Comparison of ENCODE assay signal across 8 mouse cellular contexts in genomic region chr12:30040150-30040549, GRCm38 (mm10).
DNase-seq lines count a peak whose midpoint lies in the region; ATAC-seq and TF ChIP-seq lines count a peak whose summit lies in the region.

No protein-coding gene starts in this region.

- H3K9me3 ChIP-seq in hindbrain, embryonic 14.5 days (ENCODE audit: control insufficient read depth, low read length): no peaks in the 10 kb centered on the region
- no peaks in the 10 kb centered on the region for H3K9me3 ChIP-seq in hindbrain, embryonic 12.5 days (replicated peaks)
- no peaks in the 10 kb centered on the region for H3K9me3 ChIP-seq in CH12.LX (replicated peaks; ENCODE audit: low read length)
- no peaks in the 10 kb centered on the region for H3K9me3 ChIP-seq in heart, embryonic 15.5 days (replicated peaks)
- no peaks in the 10 kb centered on the region for H3K9me3 ChIP-seq in limb, embryonic 10.5 days (replicated peaks)
- no peaks in the 10 kb centered on the region for H3K9me3 ChIP-seq in stomach, embryonic 16.5 days (replicated peaks; ENCODE audit: control insufficient read depth, low read length)

- H3K36me3 ChIP-seq in hindbrain, embryonic 14.5 days (replicated peaks; ENCODE audit: control insufficient read depth, insufficient read depth): no peaks in the 10 kb centered on the region
- H3K36me3 ChIP-seq in hindbrain, embryonic 12.5 days: no peaks in the 10 kb centered on the region
- H3K36me3 ChIP-seq in CH12.LX (replicated peaks in 1 of 2; ENCODE audit: control insufficient read depth in 1 of 2, insufficient read depth in 1 of 2, low read length in 1 of 2): no peaks in the 10 kb centered on the region
- H3K36me3 ChIP-seq in heart, embryonic 15.5 days: no peaks in the 10 kb centered on the region
- H3K36me3 ChIP-seq in limb, embryonic 10.5 days: no peaks in the 10 kb centered on the region
- H3K36me3 ChIP-seq in stomach, embryonic 16.5 days (ENCODE audit: control insufficient read depth, insufficient read depth, low read length): no peaks in the 10 kb centered on the region

- TF ChIP-seq RAD21 in CH12.LX (IDR thresholded peaks at IDR 0.05; ENCODE audit: low read depth, low read length): peak; percentile 50

- TF ChIP-seq EP300 in CH12.LX (IDR thresholded peaks at IDR 0.05; ENCODE audit: low read length): no peak

- peaks cover 14% of the 10 kb centered on the region for H3K4me1 ChIP-seq in hindbrain, embryonic 14.5 days (replicated peaks; ENCODE audit: control insufficient read depth, insufficient read depth, low read length)
- H3K4me1 ChIP-seq in hindbrain, embryonic 12.5 days: peaks cover 18% of the 10 kb centered on the region
- H3K4me1 ChIP-seq in CH12.LX (ENCODE audit: control insufficient read depth in 1 of 2, insufficient read depth in 2 of 2): peaks cover 0 to 30% of the 10 kb centered on the region in 2 experiments; a peak in 3 of 4 replicates
- H3K4me1 ChIP-seq in heart, embryonic 15.5 days (replicated peaks): peaks cover 3% of the 10 kb centered on the region; the same call in 1 of the 2 replicates
- peaks cover 23% of the 10 kb centered on the region for H3K4me1 ChIP-seq in limb, embryonic 10.5 days
- H3K4me1 ChIP-seq in stomach, embryonic 16.5 days (ENCODE audit: control insufficient read depth, insufficient read depth, low read length): 0 out of 2 replicates have a peak, but pooled peaks cover 3% of the 10 kb centered on the region

- TF ChIP-seq CTCF in CH12.LX (conservative IDR thresholded peaks at IDR 0.05 in 1 of 2, IDR thresholded peaks at IDR 0.05 in 1 of 2; ENCODE audit: low read depth in 2 of 2, low read length in 2 of 2): peak in 1 of 2 experiments; percentile 91; a peak in 2 of 4 replicates

- WGBS in hindbrain, embryonic 14.5 days: 30% methylated on average over 4 of the region's 4 CpGs
- 30% methylated on average over 4 of the region's 4 CpGs for WGBS in hindbrain, embryonic 12.5 days
- WGBS in heart, embryonic 15.5 days: 25% methylated on average over 4 of the region's 4 CpGs
- WGBS in limb, embryonic 10.5 days: 27% methylated on average over 4 of the region's 4 CpGs
- 10% methylated on average over 4 of the region's 4 CpGs for WGBS in stomach, embryonic 16.5 days

- no peak overlapping the region for H3K27ac ChIP-seq in hindbrain, embryonic 14.5 days
- H3K27ac ChIP-seq in hindbrain, embryonic 12.5 days: no peak overlapping the region
- H3K27ac ChIP-seq in CH12.LX (ENCODE audit: insufficient read depth, low read depth): no peak overlapping the region
- H3K27ac ChIP-seq in heart, embryonic 15.5 days: 0 out of 2 replicates have a peak overlapping the region, but pooled peaks have one; percentile 12
- H3K27ac ChIP-seq in limb, embryonic 10.5 days: no peak overlapping the region
- H3K27ac ChIP-seq in stomach, embryonic 16.5 days (ENCODE audit: low read length): peak overlapping the region; percentile 57; the same call in 1 of the 2 replicates

- peak; percentile 55 for DNase-seq in hindbrain, embryonic 14.5 days (ENCODE audit: low spot score)
- peak; percentile 54 for DNase-seq in CH12.LX (ENCODE audit: extremely low read depth)
- peak; percentile 39 for DNase-seq in adrenal gland, postnatal 25 days
- peak; percentile 60 for DNase-seq in limb, embryonic 10.5 days (ENCODE audit: low spot score)
- no peak for DNase-seq in ovary, postnatal 10 days (ENCODE audit: low spot score)

- ATAC-seq in hindbrain, embryonic 14.5 days (ENCODE audit: low FRiP score): no peak
- no peak for ATAC-seq in hindbrain, embryonic 12.5 days (ENCODE audit: low FRiP score)
- no peak for ATAC-seq in heart, embryonic 15.5 days (replicated peaks; ENCODE audit: insufficient number of reproducible peaks, insufficient read depth, low FRiP score, low read depth)
- ATAC-seq in stomach, embryonic 16.5 days (ENCODE audit: insufficient read depth, low FRiP score): no peak

- TF ChIP-seq POLR2A in CH12.LX (IDR thresholded peaks at IDR 0.05; ENCODE audit: low read depth, low read length): no peak

- no peak overlapping the region for H3K4me2 ChIP-seq in hindbrain, embryonic 14.5 days (replicated peaks)
- no peak overlapping the region for H3K4me2 ChIP-seq in hindbrain, embryonic 12.5 days (replicated peaks)
- no peak overlapping the region for H3K4me2 ChIP-seq in CH12.LX (ENCODE audit: insufficient read depth, low read depth, poor library complexity, severe bottlenecking)
- H3K4me2 ChIP-seq in heart, embryonic 15.5 days: no peak overlapping the region
- H3K4me2 ChIP-seq in stomach, embryonic 16.5 days (ENCODE audit: low read depth, low read length): no peak overlapping the region

- dilution Hi-C loops in CH12.LX (cut with MboI; ENCODE audit: extremely low pct_ligation_motif_present, extremely low pct_unique_long_range_greater_than_20kb, low sequenced_read_pairs): no loop called here

- no peaks in the 10 kb centered on the region for H3K27me3 ChIP-seq in hindbrain, embryonic 14.5 days (ENCODE audit: control insufficient read depth, insufficient read depth, low read length)
- no peaks in the 10 kb centered on the region for H3K27me3 ChIP-seq in hindbrain, embryonic 12.5 days
- H3K27me3 ChIP-seq in CH12.LX (replicated peaks): no peaks in the 10 kb centered on the region
- no peaks in the 10 kb centered on the region for H3K27me3 ChIP-seq in heart, embryonic 15.5 days
- H3K27me3 ChIP-seq in limb, embryonic 10.5 days (ENCODE audit: low read depth, poor library complexity, severe bottlenecking): no peaks in the 10 kb centered on the region
- no peaks in the 10 kb centered on the region for H3K27me3 ChIP-seq in stomach, embryonic 16.5 days (ENCODE audit: control insufficient read depth, insufficient read depth, low read length)

- H3K4me3 ChIP-seq in hindbrain, embryonic 14.5 days (replicated peaks; ENCODE audit: low read length): no peak overlapping the region
- no peak overlapping the region for H3K4me3 ChIP-seq in hindbrain, embryonic 12.5 days
- H3K4me3 ChIP-seq in CH12.LX (replicated peaks in 1 of 3; ENCODE audit: low read depth in 2 of 3, low read length in 2 of 3, poor library complexity in 1 of 3): no peak overlapping the region
- no peak overlapping the region for H3K4me3 ChIP-seq in heart, embryonic 15.5 days
- H3K4me3 ChIP-seq in limb, embryonic 10.5 days: no peak overlapping the region
- H3K4me3 ChIP-seq in stomach, embryonic 16.5 days (replicated peaks; ENCODE audit: low read length): no peak overlapping the region

- H3K79me2 ChIP-seq in CH12.LX (replicated peaks; ENCODE audit: control insufficient read depth, extremely low read depth, insufficient read depth, poor library complexity, severe bottlenecking): no peaks in the 10 kb centered on the region

- H3K9ac ChIP-seq in hindbrain, embryonic 14.5 days: no peak overlapping the region
- no peak overlapping the region for H3K9ac ChIP-seq in hindbrain, embryonic 12.5 days
- no peak overlapping the region for H3K9ac ChIP-seq in CH12.LX (ENCODE audit: insufficient read depth, low read depth)
- H3K9ac ChIP-seq in heart, embryonic 15.5 days: no peak overlapping the region
- no peak overlapping the region for H3K9ac ChIP-seq in stomach, embryonic 16.5 days (ENCODE audit: low read length)

- in situ Hi-C loops in CH12.LX (cut with MboI; ENCODE audit: low pct_ligation_motif_present, low pct_unique_long_range_greater_than_20kb, low sequenced_read_pairs): no loop called here

TF ChIP-seq in CH12.LX, 34 proteins besides CTCF, POLR2A, EP300 and RAD21:
- no peak for TF ChIP-seq JUND (conservative IDR thresholded peaks at IDR 0.05; ENCODE audit: low read depth, low read length)
- TF ChIP-seq KAT2A (IDR thresholded peaks at IDR 0.05; ENCODE audit: insufficient replicate concordance, low read length): no peak
- no peak for TF ChIP-seq ETS1 (conservative IDR thresholded peaks at IDR 0.05; ENCODE audit: low read depth, low read length)
- no peak for TF ChIP-seq MAX (IDR thresholded peaks at IDR 0.05; ENCODE audit: low read length)
- TF ChIP-seq ZC3H11A (IDR thresholded peaks at IDR 0.05; ENCODE audit: low read depth, low read length): 0 out of 2 replicates have a peak, but pooled peaks have one; percentile 12
- TF ChIP-seq TCF12 (IDR thresholded peaks at IDR 0.05; ENCODE audit: low read depth, low read length): no peak
- no peak for TF ChIP-seq E2F4 (IDR thresholded peaks at IDR 0.05; ENCODE audit: insufficient replicate concordance, low read depth, low read length)
- peak; percentile 55 for TF ChIP-seq SMC3 (IDR thresholded peaks at IDR 0.05; ENCODE audit: low read depth, low read length)

Comparison
In these comparisons a context has a peak if more than half of its experiments do, and no peak if none do; other contexts are left out.
1. H3K27ac ChIP-seq: peak in heart, embryonic 15.5 days (single experiment) and stomach, embryonic 16.5 days (single experiment); none in hindbrain, embryonic 14.5 days (single experiment), hindbrain, embryonic 12.5 days (single experiment), CH12.LX (single experiment) and limb, embryonic 10.5 days (single experiment).